Mouse (Mus musculus) retina, postnatal 7 days (tissue): ENCODE results near the gene Olfr382.
"Not testable (repeated sequence)": the region's sequence is repeated elsewhere in the genome, so short reads cannot be mapped to it uniquely, and the experiment has no call there.

Source experiments
- DNase-seq: peaks from one replicate; pipeline ENCODE4 v3.0.0-alpha.2; 2012; ENCODE audit warnings: low read depth, low spot score

Gene Olfr382

GRCm38 (mm10) chr11:73517097-73517496 lies at the start of gene Olfr382:
Gene Olfr382, minus strand, starts transcription at chr11:73517197.
- no peak for DNase-seq

DNA sequence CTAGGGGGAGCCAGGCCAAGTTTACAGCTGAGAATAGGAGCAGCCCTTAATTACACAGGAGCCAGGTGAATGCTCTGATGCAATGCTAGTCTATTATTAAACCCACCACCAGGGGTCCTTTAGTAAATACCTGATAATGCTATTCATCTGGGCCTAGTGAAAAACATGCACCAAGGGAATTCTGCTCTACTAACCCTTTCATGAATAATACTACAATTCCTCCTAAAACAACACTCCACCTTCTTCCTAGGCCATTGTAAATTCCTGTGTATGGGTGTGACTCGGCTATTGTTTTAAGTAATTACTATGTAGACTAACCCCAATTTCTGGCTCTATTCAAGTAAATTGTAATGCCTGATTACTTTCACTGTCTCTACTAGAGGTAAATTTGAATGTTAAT lies 12.0 kb upstream of the Olfr382 start:
- not testable (repeated sequence) for DNase-seq

- DNase-seq, result no peak
These were observed 25.5 kb downstream of the Olfr382 start, which contains the start of gene Olfr381 for GRCm38 (mm10) chr11:73491503-73491902. Gene Olfr381, minus strand, starts transcription at chr11:73491603.
